Mouse (Mus musculus): ENCODE results near the gene Arxes1.
A peak's percentile ranks its signal among the peaks of the same experiment; 100 is the strongest.
"Not testable (repeated sequence)": the region's sequence is repeated elsewhere in the genome, so short reads cannot be mapped to it uniquely, and the experiment has no call there.

Gene Arxes1

DNA sequence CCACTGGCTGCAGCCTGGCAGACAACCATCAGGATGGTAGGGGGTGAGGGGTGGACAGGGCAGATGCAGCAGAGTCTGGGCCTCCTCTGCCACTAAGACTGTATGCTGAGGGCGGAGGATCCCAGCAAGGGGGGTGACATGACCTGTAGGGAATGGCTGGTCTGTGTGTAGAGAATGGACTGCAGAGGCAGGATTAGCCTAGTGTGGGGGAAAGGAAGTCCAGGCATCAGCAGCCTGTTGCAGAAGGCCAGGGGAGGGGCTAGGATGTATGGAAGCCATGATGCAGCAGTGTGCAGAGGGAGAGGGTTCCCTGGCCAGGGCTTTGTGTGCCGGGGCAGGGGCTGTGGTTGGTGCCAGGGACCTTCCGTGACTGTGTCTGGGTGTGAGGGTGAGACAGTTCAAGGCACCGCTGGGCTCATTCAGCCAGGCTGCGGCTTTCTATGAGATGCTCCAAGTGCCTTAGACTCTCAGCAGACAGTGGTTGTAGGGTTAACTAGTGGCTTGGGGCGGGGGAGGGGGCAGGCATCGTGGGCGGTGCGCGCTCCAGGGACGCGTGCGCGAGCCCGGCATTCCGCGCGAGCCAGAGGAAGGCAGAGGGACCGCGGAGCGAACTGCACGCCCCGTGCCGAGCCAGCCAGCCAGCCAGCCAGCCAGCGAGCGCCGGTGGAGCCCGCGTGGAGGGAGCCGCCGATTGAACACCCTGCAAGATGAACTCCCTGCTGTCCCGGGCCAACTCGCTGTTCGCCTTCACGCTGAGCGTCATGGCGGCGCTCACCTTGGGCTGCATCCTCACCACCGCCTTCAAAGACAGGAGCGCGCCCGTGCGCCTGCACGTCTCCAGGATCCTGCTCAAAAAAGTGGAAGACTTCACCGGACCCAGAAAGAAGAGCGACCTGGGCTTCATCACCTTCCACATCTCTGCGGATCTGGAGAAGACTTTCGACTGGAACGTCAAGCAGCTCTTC is at the start of gene Arxes1:
Gene Arxes1, plus strand, starts transcription at position 569 of the 965 bp plus-strand sequence.
- DNase-seq (ENCODE audit: low read depth, low spot score), result peak; percentile 5

DNA sequence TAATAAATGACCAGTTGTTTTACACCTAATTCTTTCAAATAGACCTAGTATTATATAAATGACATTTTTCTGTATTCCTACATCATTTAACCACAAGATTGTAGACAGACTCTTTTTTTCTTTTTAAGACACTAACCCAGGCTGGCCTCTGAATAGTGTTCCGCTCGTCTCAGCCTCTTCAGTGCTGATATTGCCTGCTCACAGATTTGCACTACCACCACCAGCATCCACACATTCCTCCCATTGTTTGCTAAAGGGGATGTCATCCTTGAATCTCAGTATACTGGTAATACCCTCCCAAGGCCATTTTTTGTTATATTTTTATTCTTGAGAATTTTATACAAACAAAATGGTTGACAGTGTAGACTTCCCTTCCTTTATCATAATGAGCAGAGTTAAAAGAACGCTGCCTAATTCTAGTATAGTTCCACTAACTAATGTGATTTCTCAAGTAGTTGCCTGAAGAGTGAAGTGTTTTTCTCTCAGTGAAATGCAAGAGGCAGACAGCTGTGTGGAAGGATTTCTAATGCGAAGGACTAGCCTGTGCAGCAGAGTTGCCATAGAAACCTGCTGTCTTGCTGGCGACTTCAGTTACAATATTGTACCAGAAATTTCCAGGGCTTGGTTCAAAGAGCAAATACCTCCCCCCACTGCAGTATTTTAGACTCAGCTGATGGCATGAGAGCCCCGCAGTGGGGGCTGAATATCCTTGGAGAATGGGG is 48.5 kb upstream of the Arxes1 start:
- peak; percentile 80 for DNase-seq (ENCODE audit: low read depth, low spot score)

DNA sequence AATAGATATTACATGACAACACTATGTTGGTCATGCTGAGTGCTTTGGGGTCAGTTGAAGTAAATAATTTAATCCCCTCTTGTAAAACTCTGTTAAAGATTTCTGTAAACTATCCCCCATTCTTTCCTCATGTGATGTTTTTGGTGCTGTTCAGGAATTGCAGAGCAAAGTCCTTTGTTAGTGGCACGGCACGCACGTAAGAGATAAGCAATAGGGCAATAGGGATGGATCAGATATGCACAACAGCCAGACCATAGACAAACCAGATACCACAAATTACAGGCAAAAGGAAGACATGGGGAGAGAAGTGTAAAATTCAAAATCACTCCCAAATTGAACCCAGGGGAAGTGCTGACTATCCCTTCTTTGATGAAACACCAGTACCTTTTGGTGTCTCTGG is 46.9 kb upstream of the Arxes1 start:
- DNase-seq (ENCODE audit: low read depth, low spot score), result no peak

DNA sequence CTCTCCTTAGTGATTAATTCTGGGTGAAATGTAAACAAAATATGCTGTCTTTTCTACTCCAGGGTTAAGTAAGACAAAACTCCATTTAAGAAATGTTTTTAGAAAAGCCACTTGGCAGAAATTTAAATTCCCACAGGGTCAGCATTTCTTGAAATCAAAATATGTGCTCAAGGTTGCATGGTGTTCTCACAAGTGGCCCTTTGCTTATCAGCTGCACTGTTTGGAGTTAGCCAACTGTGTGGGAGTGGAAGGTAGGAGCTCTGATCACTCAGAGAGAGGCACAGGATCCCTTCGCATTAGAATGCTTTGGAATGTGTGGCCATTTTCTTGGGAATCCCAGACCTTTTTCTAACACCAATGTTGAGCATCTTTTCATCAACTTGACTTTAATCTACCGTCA is 42.5 kb upstream of the Arxes1 start:
- DNase-seq (ENCODE audit: low read depth, low spot score), result no peak

DNA sequence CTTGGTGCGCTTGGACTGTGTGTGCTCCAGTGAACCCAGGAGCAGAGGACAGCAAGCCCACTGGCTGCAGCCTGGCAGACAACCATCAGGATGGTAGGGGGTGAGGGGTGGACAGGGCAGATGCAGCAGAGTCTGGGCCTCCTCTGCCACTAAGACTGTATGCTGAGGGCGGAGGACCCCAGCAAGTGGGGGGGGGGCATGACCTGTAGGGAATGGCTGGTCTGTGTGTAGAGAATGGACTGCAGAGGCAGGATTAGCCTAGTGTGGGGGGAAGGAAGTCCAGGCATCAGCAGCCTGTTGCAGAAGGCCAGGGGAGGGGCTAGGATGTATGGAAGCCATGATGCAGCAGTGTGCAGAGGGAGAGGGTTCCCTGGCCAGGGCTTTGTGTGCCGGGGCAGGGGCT is 40.0 kb upstream of the Arxes1 start:
- DNase-seq (ENCODE audit: low read depth, low spot score), result not testable (repeated sequence)

DNA sequence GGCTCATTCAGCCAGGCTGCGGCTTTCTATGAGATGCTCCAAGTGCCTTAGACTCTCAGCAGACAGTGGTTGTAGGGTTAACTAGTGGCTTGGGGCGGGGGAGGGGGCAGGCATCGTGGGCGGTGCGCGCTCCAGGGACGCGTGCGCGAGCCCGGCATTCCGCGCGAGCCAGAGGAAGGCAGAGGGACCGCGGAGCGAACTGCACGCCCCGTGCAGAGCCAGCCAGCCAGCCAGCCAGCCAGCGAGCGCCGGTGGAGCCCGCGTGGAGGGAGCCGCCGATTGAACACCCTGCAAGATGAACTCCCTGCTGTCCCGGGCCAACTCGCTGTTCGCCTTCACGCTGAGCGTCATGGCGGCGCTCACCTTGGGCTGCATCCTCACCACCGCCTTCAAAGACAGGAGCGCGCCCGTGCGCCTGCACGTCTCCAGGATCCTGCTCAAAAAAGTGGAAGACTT is 39.5 kb upstream of the Arxes1 start, which contains the start of gene Arxes2:
Gene Arxes2, plus strand, starts transcription at position 161 of the 456 bp plus-strand sequence.
- DNase-seq (ENCODE audit: low read depth, low spot score), result not testable (repeated sequence)

DNA sequence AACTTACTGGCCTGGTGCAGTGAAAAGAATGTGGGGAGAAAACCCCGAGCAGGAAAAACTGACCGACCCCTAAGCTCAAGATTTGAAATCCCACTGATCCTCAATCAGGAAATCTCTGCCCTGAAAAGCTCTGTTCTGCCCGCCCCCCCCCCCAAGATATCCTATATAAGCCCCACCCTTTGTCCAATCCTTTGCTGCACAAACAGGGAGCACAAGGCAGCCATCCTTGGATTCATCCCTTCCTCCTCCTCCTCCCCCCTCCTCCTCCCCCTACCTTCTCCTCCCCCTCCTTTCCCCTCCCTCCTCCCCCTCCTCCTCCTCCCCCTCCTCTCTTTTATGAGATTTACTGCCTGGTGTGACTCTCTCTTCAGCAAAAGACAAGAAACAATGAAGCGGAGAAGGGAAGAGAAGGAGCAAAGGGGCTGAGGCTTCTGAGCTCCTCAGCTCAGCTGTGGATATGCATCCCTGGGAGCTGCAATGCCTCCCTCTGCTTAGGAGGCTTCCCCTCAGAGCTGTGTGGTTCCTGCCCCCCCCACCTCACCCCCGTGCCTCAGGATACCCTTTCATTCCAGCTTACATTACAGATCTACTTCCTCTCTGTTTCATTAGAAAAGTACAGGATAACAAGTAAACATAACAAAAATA is 25.8 kb upstream of the Arxes1 start:
- DNase-seq (ENCODE audit: low read depth, low spot score), result no peak

DNA sequence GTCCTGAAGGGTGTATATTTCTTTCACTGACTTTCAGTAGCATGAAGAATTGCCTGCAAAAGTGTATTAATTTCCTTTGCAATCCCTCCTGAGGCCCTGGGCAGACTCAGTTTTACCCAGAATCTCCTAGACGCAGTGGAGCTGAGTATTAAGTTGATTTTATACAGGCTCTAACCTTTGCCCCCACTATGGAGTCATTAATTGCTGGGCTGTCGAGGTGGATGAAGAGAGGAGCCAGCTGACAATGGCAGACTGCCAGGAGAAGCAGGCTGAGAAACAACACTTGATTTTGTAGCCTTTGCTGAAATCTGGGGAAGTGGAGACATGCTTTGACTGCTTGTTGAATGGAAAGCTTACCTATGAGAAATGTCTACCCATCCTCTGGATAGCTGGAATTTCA is 18.8 kb upstream of the Arxes1 start:
- no peak for DNase-seq (ENCODE audit: low read depth, low spot score)

DNA sequence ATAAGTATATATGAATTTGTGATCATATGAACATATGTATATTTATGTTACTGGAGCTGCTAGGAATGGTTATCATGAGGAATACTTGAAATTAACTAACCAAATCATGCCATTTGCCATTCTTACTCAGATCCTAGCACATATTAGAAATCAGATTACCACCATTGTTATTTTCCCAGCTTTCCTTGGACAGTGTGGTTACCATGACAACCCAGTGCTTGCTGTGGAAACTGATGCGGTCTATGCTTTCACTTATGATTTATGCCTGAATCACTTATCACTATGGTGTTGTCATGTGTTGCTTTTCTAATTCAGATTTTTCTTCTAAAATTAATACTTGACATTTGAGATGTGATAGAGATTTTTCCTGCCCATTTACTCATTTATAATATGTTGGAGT is 2.8 kb upstream of the Arxes1 start:
- peak; percentile 10 for DNase-seq (ENCODE audit: low read depth, low spot score)

DNA sequence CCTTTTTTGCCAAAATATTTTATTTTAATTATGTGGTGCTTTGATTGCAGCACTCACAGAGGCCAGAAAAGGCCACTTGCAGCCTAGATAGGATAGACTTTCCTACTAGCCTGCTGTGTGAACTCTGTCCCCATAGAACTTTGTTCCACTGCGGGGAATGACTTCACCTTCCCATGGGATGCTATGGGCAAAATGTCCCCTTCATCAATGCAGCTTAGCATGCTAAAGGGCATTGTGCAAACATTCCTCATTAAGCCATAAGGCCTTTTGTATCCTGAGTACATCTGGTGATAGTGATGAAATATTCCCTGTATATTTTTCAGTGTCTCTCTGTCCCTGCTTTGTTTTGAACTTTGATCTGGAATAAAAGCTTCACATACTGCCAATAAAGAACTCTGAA is 10.6 kb downstream of the Arxes1 start:
- no peak for DNase-seq (ENCODE audit: low read depth, low spot score)

DNA sequence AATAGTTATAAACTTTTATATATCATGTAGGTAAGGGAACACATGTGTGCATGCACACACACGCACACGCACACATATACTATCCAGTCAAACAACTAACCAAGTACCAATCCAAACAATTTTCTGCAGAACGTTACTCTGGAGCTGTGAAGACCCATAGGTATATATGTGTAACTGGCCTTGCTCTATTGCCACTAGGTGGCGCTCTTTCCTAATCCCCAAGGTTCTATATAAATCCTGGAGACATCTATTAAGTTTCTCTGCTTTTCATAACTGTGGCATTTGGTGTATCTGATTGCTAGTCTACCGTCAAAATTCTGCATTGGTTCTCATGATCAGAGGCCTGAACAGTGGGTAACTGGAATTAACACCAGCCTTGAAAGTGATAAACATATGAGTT is 14.4 kb downstream of the Arxes1 start:
- peak; percentile 84 for DNase-seq (ENCODE audit: low read depth, low spot score)

DNA sequence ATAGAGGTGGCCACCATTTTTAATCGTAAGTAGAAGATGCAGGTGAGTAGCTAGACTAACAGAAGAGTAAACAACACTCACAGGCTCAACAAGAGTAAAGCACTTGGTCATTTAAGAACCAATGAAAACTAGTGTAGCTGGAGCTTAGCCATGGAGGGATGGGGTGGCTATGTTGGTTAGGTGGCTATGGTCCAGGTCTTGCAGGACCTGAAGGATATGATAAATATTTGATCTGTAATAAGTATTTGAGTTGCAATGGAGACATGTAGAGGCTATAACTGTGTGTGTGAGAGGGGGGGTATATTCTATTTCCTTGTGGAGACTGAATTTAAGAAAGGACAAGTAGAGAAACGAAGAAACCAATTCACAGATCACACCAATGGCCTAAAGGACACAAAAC is 18.1 kb downstream of the Arxes1 start:
- no peak for DNase-seq (ENCODE audit: low read depth, low spot score)

DNA sequence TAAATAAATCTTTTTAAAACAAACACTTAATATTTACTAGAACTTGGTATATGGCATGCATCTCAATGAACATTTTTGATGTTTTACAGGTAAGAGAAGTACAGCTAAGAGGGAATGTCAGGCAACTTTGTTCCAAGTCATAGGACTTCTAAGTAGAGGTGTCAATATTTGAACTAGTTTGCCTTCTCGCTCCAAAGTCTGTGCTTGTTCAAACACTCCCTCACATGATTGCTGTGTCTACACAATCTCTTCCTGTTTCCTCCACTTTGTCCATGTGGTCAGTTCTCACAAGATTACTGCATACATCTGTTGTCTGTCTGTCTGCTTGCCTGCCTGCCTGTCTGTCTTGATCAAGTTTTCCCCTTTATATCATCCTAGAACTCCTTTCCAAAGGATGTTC is 27.5 kb downstream of the Arxes1 start:
- no peak for DNase-seq (ENCODE audit: low read depth, low spot score)

DNA sequence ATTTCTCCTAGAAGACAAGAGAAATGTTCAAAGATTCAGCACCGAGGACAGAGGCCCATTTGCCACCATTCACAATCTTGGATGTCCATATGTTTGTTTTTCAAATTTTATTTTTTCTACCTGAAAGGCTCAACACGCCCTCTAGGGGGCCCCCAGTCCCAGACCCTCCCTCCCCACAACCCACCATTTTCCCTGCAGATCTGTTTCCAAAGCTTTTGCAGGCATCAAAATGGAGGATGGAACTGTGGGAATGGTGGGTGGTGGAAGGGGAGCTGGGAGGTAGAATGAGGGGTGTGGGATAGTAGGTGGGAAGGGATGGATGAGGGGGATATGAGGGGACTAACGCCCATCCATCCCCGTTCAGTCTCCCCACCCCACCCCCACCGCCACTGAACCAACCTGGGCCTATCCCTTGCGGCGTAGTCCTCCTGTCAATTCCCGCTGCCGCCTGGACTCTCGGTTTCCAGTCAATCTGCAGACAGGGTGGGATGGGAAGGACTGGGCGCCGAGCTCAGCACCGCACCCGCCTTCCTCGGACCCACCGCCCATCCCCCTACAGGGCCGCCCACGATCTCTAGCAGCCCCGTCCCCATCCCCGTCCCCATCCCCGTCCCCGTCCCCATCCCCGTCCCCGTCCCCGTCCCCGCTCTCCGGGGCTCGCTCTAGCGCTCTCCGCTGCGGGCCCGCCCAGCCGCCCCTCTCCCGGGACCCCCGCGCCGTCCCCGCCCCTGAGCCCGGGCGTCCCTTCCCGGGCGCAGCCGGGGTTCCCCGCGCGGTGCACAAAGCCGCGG is 34.2 kb downstream of the Arxes1 start:
- DNase-seq (ENCODE audit: low read depth, low spot score), result peak; percentile 57

DNA sequence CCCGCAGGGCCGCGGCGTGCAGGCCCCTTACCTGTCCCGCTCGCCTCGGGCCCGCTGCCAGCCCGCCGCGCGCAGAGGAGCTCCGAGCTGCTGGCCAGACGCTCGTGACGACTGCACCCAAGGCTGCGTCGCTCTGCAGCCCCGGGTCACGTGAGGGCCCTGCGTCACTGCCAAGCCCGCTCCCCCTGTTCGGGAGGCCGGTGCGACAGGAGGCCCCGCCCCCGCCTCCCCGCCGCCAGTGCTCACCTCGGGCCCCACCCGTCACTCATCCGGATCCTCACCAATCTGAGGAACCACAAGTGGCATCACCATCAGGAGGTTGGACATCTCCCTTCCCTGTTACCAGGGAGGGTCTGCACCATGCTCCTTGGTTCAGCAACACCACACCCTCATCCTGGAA is 34.9 kb downstream of the Arxes1 start, which contains the start of gene Bex2:
Gene Bex2, minus strand, starts transcription at position 217 of the 400 bp plus-strand sequence.
- DNase-seq (ENCODE audit: low read depth, low spot score), result peak; percentile 29
